Mouse (Mus musculus) cerebellum, adult 2 months (tissue): Measurements from ENCODE around the gene Ptger4. TPM values are rescaled to one million over a fixed set of nuclear protein-coding genes. Genes with fewer than 3 reads are reported as not detected.
"Not testable (repeated sequence)": the region's sequence is repeated elsewhere in the genome, so short reads cannot be mapped to it uniquely, and the experiment has no call there.

ENCODE experiments used
- DNase-seq, 2 experiments: peaks; one replicate each; pipeline ENCODE4 v3.0.0; 2021
- H3K27ac ChIP-seq: fragments of 200-500 bp; 2 replicates; pipeline ENCODE4 v1.5.1; 2012; ENCODE audit warnings: low read length, control low read depth, inconsistent platforms; ENCODE audit not compliant: insufficient read depth
- H3K27me3 ChIP-seq: fragments of 200-500 bp; 2 replicates; pipeline ENCODE4 v1.6.1; 2012; ENCODE audit warnings: inconsistent platforms, mild to moderate bottlenecking, low read length, moderate library complexity; ENCODE audit not compliant: control insufficient read depth, insufficient read depth
- H3K4me1 ChIP-seq: fragments of 200-500 bp; 2 replicates; pipeline ENCODE4 v1.6.1; 2011; ENCODE audit warnings: low read length; ENCODE audit not compliant: control insufficient read depth, insufficient read depth
- H3K4me3 ChIP-seq: fragments of 200-500 bp; replicated peaks from 2 replicates; pipeline ENCODE3; 2011; ENCODE audit warnings: mild to moderate bottlenecking, low read depth, low read length, control low read depth; ENCODE audit not compliant: insufficient read depth
- CTCF ChIP-seq: fragments of 200-500 bp; IDR thresholded peaks from 2 replicates; pipeline ENCODE4 v1.5.1; 2011; ENCODE audit warnings: low read depth, mild to moderate bottlenecking, control low read depth, low read length, moderate library complexity, borderline replicate concordance; ENCODE audit not compliant: insufficient read depth
- POLR2A ChIP-seq: fragments of 200-500 bp; IDR thresholded peaks from 2 replicates; pipeline ENCODE4 v1.6.1; 2011; ENCODE audit warnings: low read length, control low read depth, borderline replicate concordance; ENCODE audit not compliant: insufficient read depth
- WGBS: fragments of 180-500 bp; shearing (Covaris S2); methylation state at CpG from one replicate; pipeline ENCODE4 v1.1.7; 2018; 5-methylcytosine and 5-hydroxymethylcytosine counted together
- polyA plus RNA-seq: library from polyadenylated mRNA; depleted of rRNA; stranded (reverse); fragments of >200 nt; gene quantifications from 2 replicates; pipeline ENCODE4 v1.2.3, GENCODE M21; 2012

Gene Ptger4
- polyA plus RNA-seq, 1 experiment = 1.2 TPM

DNA sequence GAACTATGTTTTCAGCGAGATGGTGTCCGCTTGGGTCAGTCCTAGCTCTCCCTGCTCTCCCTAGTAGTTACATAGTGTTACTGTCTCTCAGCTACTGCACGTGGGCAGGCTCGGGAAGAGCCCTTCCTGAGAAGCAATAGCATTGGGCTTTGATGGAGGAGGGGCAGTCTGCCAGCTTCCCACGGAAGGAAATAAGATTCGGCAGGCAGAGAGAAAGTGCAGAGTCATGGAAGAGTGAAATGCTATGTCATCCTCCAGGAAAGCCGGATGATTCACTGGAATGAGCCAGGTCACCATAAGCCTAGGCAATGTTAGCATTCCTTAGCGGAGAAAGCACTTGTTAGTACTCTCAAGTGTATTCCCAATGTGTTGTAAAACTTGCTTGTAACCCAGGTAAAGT lies 8.5 kb downstream of the Ptger4 start:
- DNase-seq = peak in 1 of 2 experiments; percentile 10
- Histone ChIP-seq H3K27ac (no peak overlapping the region), H3K4me3 (no peak overlapping the region), H3K27me3 (no peaks in the 10 kb centered on the region), H3K4me1 (no peaks in the 10 kb centered on the region)
- TF ChIP-seq POLR2A = no peak
- TF ChIP-seq CTCF = no peak
- WGBS = 34% methylated on average over 8 of the region's 8 CpGs

DNA sequence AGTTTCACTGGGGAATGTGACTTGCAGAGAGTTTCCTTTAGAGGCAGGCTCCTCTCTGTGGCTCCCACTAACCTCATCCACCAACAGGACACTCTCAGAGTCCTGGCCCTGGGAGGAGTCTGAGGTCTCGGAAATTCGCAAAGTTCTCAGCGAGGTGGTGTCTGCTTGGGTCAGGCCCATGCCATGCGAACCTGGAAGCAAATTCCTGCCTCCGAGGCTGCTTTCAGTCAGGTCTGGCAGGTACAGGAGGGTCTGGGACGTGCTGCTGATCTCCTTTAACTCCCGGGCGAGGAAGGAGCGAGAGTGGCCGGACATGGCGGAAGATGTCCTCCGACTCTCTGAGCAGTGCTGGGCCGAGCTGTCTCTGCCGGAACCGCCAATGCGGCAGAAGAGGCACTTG lies 9.3 kb downstream of the Ptger4 start:
- Histone ChIP-seq H3K27ac (no peak overlapping the region), H3K27me3 (no peaks in the 10 kb centered on the region), H3K4me1 (no peaks in the 10 kb centered on the region), H3K4me3 (no peak overlapping the region)
- WGBS = 87% methylated on average over 16 of the region's 16 CpGs
- no peak for TF ChIP-seq CTCF
- no peak for TF ChIP-seq POLR2A
- DNase-seq = no peak

DNA sequence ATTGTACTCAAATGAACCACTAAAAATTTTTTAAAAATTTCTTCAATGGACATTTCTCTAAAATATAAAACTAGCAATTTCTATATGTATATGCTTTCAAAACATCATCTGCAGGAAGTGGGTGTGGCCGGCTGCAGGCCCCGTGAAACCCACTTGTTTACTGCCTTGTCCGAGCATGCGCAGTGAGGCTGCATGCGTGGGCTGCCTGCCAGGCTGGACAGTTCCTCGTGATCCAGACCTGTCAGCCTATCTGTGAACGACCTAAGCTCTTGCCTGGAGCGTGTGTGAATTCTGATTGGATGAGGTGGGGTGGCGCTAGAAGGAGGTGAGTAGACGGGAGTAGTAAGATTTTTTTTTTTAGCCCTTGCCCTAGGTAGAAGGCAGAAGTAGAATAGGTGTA lies 13.2 kb downstream of the Ptger4 start:
- not testable (repeated sequence) for DNase-seq, H3K27me3 ChIP-seq, H3K27ac ChIP-seq, H3K4me1 ChIP-seq, H3K4me3 ChIP-seq
- 82% methylated on average over 10 of the region's 10 CpGs for WGBS

DNA sequence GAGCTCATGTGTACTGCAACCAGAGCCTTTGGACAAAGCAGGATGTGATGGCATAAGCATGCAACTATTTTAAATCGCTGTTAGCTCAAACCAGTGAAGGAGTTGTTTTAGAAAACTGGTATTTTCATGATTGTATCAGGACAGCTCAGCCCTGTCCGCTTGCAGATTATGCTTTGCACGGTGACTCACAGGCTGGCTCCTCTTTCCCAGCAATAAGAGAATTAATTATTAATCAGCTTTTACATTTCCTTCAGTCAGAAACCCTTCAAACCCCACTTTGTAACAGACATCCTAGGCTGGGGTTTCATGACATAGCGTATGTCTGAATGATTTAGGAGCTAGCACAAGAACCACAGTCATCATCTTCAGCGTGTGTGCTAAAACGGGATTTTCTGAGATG lies 23.5 kb downstream of the Ptger4 start:
- Histone ChIP-seq H3K27ac (no peak overlapping the region), H3K4me1 (no peaks in the 10 kb centered on the region), H3K4me3 (no peak overlapping the region), H3K27me3 (no peaks in the 10 kb centered on the region)
- no peak for DNase-seq
- whole genome bisulfite sequencing = 95% methylated on average over 6 of the region's 6 CpGs
- no peak for TF ChIP-seq POLR2A
- no peak for TF ChIP-seq CTCF

DNA sequence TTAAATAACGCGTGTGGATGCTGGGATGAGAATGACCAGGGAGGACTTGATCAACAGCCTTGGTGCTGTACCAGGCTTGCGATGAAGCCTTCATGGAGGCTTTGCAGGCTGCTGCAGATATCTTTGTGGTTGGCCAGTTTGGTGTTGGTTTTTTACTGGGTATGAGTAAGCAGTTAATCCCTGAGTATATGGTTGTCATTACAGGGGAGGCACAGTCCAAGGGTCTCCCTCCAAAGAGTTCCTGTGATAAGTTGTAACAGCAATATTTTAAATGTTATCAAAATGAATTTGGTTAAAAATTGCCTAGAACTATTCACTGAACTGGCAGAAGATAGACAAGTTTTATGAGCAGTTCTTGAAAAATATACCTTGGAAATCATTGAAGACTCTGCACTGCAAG lies 34.9 kb downstream of the Ptger4 start:
- TF ChIP-seq CTCF (no peak), POLR2A (no peak)
- H3K27ac ChIP-seq = no peak overlapping the region
- 100% methylated on average over 3 of the region's 3 CpGs for WGBS
- no peak for DNase-seq
- H3K4me3 ChIP-seq = no peak overlapping the region
- H3K4me1 ChIP-seq = peaks cover 5% of the 10 kb centered on the region; the same call in 1 of the 2 replicates
- no peaks in the 10 kb centered on the region for H3K27me3 ChIP-seq

DNA sequence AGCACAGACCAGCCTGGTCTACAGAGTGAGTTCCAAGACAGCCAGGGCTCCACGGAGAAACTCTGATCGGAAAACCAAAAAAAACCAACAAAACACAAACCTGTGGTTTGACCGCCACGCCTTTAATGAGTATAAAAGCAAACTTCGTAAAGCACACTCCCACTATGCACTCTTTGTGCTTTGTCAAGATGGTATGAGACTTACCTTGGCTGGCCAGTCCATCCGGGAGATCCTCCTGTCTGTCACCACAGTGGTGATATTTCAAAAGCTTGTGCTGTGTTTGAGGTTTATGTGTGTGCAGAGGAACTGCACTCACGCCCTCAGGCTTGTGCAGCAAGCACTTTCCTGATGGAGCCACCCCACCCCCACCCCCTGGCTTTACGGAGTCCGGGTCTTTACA lies 38.8 kb downstream of the Ptger4 start:
- Histone ChIP-seq H3K4me3 (no peak overlapping the region), H3K27me3 (no peaks in the 10 kb centered on the region)
- WGBS = 91% methylated on average over 9 of the region's 9 CpGs

DNA sequence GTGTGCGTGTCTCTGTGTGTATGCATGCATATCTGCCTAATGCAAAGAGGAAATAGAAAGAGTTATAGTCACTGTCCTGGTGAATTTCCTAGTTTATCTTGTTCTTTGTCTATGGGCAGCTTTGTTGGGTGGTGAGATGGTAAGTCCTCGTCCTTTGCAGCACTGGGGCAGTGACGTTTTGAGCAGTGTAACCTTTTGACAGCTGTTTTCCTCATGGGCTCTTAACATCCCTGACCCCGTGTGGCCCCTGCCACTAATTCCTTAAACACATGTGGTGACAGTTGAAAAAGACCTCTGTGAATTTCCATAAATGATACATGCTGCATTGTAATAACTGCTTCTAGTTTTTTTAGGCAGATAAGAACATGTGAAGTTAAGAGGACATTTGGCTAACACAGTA lies 47.3 kb downstream of the Ptger4 start:
- H3K4me3 ChIP-seq = no peak overlapping the region
- no peaks in the 10 kb centered on the region; the same call in 1 of the 2 replicates for H3K4me1 ChIP-seq
- WGBS = 74% methylated on average over 4 of the region's 4 CpGs
- no peaks in the 10 kb centered on the region for H3K27me3 ChIP-seq
- TF ChIP-seq POLR2A (no peak), CTCF (no peak)
- H3K27ac ChIP-seq = no peak overlapping the region
- no peak for DNase-seq

More for the DNA sequence above, 38.8 kb downstream of the Ptger4 start:
- DNase-seq = no peak
- Histone ChIP-seq H3K4me1 (peaks cover 5% of the 10 kb centered on the region; the same call in 1 of the 2 replicates), H3K27ac (no peak overlapping the region)
- TF ChIP-seq CTCF (no peak), POLR2A (no peak)

DNA sequence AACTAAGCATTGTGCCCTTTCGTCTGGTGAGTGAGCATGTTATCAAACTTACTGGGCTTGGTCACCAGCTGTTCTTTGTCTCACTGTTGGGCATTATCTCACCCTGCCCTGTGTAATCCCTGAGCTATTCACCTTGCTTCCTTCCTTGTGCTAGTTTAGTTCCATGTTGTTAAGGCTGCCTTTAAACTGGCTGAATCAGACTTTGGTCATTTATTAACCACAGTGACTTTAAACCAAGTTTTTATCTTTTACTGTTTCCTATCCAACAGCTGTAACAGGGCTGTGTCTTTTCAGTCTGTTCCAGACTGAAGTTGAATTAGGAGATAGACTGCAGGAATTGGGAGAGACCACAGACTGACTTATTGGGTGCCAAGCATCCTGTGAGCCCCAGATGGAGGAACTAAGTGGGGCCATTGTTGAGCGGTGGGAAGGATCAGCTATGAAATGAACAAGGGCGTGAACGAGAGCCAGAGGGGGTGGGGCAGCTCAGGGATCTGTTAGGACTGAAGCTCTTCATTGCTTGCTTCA lies 47.9 kb downstream of the Ptger4 start:
- WGBS = 22% methylated on average over 4 of the region's 4 CpGs

DNA sequence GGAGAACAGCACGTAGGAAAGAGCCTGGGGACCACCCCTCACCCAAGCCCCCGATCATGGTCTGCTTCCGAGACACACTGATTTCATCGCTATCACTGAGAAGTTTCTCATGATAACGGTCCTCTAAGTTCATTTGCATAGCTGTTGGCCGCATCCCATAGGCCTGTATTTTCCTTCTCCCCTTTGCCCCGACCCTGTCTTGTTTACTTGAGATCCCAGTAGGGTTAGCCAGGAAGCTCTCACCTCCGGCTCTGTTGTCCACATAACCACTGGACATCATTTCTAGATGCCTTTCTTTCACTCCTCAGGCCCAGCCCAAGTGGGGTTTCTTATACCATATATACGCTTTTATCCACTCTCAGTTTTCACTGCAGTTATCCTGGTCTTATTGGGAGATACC lies 49.1 kb downstream of the Ptger4 start:
- Histone ChIP-seq H3K4me1 (no peaks in the 10 kb centered on the region; the same call in 1 of the 2 replicates), H3K27me3 (no peaks in the 10 kb centered on the region), H3K4me3 (no peak overlapping the region), H3K27ac (no peak overlapping the region)
- WGBS = 88% methylated on average over 9 of the region's 9 CpGs
- no peak for TF ChIP-seq POLR2A
- TF ChIP-seq CTCF = no peak
- no peak for DNase-seq

More for the DNA sequence above, 47.9 kb downstream of the Ptger4 start:
- Histone ChIP-seq H3K27me3 (no peaks in the 10 kb centered on the region), H3K27ac (no peak overlapping the region), H3K4me3 (no peak overlapping the region), H3K4me1 (no peaks in the 10 kb centered on the region; the same call in 1 of the 2 replicates)
- DNase-seq = no peak
- TF ChIP-seq CTCF (no peak), POLR2A (no peak)
